Mouse (Mus musculus) mesoderm, embryonic 11.5 days (tissue): ENCODE data around the gene Atg3.

Experiments used
- DNase-seq: peaks from one replicate; pipeline ENCODE4 v3.0.0-alpha.2; 2012; ENCODE audit warnings: low read depth, low spot score

Gene Atg3

GRCm38 (mm10) chr16:45204859-45205670 lies 46.5 kb downstream of the Atg3 start:
- DNase-seq: no peak

DNA sequence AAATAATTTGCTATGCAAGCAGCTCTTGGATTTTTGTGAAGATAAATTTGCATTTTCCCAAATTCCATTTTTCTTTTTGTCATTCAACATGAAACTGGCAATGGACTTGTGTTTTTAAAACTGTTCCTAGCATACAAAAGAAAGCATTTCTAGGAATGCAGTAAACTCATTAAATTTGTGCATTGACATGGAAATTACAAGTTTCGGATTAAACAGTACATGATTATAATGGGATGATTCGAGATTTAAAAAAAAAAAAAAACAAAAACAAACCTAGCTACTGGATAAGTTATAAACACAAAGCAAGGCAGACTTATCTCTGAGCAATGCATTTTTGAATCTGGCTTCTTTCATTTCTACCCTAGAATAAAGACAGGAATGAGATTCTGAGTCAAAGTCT lies 63.4 kb downstream of the Atg3 start:
- no peak for DNase-seq

- DNase-seq: no peak
These were observed 64.2 kb downstream of the Atg3 start for GRCm38 (mm10) chr16:45222771-45223170.

DNA sequence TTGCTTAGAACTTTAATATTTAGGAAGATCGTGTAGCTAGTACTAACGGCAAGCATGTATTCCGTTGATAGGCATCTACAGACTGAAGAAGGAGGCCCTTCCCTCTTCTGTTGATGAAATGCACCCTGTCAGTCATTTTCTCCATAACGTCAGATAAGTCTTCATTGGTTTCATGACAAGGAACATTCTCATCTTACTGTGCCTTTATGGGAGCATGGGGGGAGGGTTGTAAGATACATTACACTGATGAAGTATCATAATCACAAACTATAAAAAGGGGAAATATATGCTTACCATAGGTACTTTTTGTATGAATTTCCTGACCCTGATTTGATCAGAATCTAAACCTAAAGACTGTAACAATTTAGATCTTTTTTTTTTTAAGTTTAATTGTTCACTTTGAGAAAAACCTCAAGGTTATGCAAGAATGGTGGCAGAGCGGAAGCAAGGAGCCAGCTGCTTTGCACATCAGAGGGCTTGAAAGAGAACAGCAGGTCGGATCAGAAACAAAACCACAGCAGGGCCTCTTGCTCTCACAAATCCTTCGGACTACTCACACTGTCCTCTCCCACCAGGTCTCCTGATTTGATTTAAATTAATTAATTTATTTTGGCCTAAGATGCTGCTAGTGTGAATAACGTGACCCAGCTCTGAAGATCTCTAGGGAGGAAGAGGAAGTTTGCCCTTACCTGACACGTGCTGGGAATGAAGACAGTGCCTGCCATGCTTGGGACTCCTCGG lies 65.2 kb downstream of the Atg3 start, which contains the start of gene Btla:
Btla (plus strand) TSS at position 668 of the 741 bp plus-strand sequence.
- no peak for DNase-seq

- DNase-seq: no peak
These were observed 65.9 kb downstream of the Atg3 start for GRCm38 (mm10) chr16:45224431-45225008.

DNA sequence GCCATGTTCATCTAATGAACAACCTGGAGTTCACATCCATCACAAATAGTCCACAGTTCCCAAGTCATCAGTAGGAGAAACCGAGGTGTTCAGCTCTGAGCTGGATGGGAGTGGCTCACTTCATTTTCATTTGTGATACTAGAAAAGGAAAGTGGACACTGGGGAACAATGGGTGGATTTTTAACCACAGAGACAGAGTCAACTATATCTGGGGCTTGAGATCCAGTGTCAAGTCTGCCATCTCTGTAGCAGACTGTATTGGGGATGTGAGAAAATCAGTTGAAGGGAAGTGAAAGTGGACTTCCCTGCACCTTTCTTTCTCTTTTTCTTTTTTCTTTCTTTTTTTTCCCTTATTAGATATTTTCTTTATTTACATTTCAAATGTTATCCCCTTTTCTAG lies 68.4 kb downstream of the Atg3 start:
- no peak for DNase-seq

GRCm38 (mm10) chr16:45231296-45231695 lies 72.7 kb downstream of the Atg3 start:
- DNase-seq: no peak

DNA sequence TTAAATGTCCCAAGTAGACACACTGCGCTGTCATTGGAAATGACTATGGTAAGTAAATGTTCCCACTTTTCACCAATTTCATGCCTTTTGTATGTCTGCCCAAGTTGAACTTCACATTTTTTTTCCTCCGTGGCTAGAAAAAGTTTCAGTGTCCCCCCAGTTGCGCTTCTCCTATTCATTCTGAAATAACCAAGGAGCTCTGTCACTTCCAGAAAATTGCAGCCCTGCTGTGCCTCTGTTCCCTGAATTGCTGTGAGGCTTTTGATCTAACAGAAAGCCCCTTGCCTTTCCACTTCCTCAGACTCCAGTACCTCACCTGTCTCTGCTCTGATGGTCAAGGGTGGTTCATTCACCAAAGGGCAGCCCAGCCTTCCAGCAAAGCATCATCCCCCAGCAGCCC lies 74.4 kb downstream of the Atg3 start:
- no peak for DNase-seq
